Mouse (Mus musculus): ENCODE measurements at regions not wholly inside any gene's neighbourhood (a gene's known extent, or its start where the extent isn't known, plus 50 kb on each side); places are given as distances from the start of the nearest gene placed in this dataset.

- no peak for DNase-seq
Measured at GRCm38 (mm10) chr2:167878255-167878865, 53.5 kb upstream of the Ptpn1 start.

- no peak for DNase-seq
Measured at GRCm38 (mm10) chr2:167877254-167877870, 54.5 kb upstream of the Ptpn1 start.

- DNase-seq = no peak
Measured at GRCm38 (mm10) chr2:167872507-167872906, 59.4 kb upstream of the Ptpn1 start.

GRCm38 (mm10) chr2:167870153-167870552, 61.7 kb upstream of the Ptpn1 start:
- DNase-seq = no peak

GRCm38 (mm10) chr2:167866751-167867150, 65.1 kb upstream of the Ptpn1 start:
- peak; percentile 58 for DNase-seq

GRCm38 (mm10) chr2:167865525-167865924, 66.3 kb upstream of the Ptpn1 start:
- DNase-seq = no peak

GRCm38 (mm10) chr2:167864672-167865071, 67.2 kb upstream of the Ptpn1 start:
- DNase-seq = no peak

GRCm38 (mm10) chr2:167864228-167864627, 67.6 kb upstream of the Ptpn1 start:
- DNase-seq = no peak

GRCm38 (mm10) chr2:167863616-167864015, 68.2 kb upstream of the Ptpn1 start:
- DNase-seq = no peak

- no peak for DNase-seq
Measured at GRCm38 (mm10) chr2:167861178-167861520, 70.7 kb upstream of the Ptpn1 start.

- no peak for DNase-seq
Measured at GRCm38 (mm10) chr2:167860457-167861177, 71.2 kb upstream of the Ptpn1 start.

- DNase-seq = no peak
Measured at GRCm38 (mm10) chr2:167859575-167859974, 72.3 kb upstream of the Ptpn1 start.

GRCm38 (mm10) chr2:167858346-167858745, 73.5 kb upstream of the Ptpn1 start:
- no peak for DNase-seq

GRCm38 (mm10) chr2:167857911-167858310, 73.9 kb upstream of the Ptpn1 start:
- DNase-seq = no peak

GRCm38 (mm10) chr2:167856920-167857475, 74.9 kb upstream of the Ptpn1 start:
- DNase-seq = no peak

- DNase-seq = no peak
Measured at GRCm38 (mm10) chr2:167856020-167856419, 75.8 kb upstream of the Ptpn1 start.

- no peak for DNase-seq
Measured at GRCm38 (mm10) chr2:167854060-167854459, 77.8 kb upstream of the Ptpn1 start.

- no peak for DNase-seq
Measured at GRCm38 (mm10) chr2:167853411-167853821, 78.4 kb upstream of the Ptpn1 start.

- DNase-seq = no peak
Measured at GRCm38 (mm10) chr2:167852582-167852981, 79.3 kb upstream of the Ptpn1 start.

- DNase-seq = peak; percentile 55
Measured at GRCm38 (mm10) chr2:167851216-167851896, 80.5 kb upstream of the Ptpn1 start.

GRCm38 (mm10) chr2:167849999-167850552, 81.8 kb upstream of the Ptpn1 start:
- no peak for DNase-seq

GRCm38 (mm10) chr2:167848468-167849440, 83.1 kb upstream of the Ptpn1 start:
- DNase-seq = no peak
